Mouse (Mus musculus): ENCODE results near the gene Abca17.

DNA sequence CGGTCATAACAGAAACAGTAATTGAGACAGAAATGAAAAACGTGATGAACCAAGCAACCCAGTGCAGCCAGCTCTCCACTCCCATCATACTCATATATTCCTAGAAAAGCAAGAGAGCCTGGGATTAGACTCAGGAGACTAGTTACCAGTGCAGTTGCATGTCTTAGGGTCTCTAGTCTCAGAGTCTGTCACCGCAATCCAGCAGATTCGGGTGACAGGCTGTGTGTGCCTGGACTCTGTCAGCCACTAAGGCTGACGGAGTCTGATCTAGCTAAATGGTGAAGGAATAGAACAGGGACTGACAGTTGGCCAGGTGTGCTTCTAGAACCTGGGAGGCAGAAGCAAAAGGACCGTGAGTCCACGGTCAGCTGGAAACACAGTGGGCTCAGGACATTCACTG is 23.2 kb downstream of the Abca17 start:
- no peak for TF ChIP-seq CTCF (IDR thresholded peaks at IDR 0.05; ENCODE audit: low read depth)
- no peak for TF ChIP-seq EP300 (IDR thresholded peaks at IDR 0.05; ENCODE audit: low read depth)

Measured in liver, postnatal 0 days (tissue).